Mouse (Mus musculus): ENCODE results near the gene Kif11.

Kif11 gene

DNA sequence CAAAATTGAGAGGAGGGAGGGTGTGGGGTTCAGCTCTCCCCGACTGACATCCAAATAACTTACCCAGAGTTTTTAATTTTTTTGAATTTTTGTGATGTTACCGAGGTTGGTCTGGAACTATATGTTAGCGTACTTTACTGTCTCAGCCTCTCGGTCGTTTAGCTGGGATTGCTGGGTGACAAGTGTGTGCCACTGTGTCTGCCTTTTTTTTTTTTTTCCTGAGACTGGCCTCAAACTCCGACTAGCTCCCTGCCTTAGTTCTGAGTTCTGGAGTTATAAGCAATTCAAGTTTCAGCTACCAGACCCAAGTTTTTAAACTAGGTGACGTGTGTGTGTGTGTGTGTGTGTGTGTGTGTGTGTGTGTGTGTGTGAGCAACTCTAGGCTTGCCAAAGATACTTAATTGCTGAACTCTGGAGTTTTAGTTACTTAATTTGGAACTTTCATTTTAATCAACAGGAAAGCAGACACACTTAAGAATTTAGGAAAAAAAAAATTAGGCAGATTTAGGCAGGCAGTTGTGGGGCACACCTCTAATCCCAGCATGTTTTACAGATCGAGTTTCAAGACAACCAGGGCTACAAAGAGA, 1.3 kb downstream of the Kif11 start:
- no peak for DNase-seq (ENCODE audit: low read depth, low spot score)

DNA sequence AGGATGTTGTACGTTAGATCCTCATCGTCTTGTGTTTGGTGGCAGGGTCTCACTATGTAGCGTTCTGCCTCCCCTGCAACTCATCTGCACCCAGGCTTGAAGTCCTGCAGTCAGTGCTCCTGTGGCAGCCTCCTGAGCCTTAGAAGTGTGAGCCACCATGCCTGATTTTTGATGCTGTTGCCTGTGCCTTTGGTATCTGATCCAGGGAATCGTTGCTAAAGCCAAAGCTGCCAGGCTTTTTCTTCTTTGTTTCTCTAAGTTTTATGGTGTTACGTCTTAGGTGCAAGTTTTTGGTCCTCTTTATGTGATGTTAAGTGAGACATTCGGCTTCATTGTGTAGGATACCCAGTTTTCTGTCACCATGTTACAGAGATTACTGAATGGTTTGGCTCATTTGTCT, 2.6 kb downstream of the Kif11 start:
- DNase-seq (ENCODE audit: low read depth, low spot score) = no peak

DNA sequence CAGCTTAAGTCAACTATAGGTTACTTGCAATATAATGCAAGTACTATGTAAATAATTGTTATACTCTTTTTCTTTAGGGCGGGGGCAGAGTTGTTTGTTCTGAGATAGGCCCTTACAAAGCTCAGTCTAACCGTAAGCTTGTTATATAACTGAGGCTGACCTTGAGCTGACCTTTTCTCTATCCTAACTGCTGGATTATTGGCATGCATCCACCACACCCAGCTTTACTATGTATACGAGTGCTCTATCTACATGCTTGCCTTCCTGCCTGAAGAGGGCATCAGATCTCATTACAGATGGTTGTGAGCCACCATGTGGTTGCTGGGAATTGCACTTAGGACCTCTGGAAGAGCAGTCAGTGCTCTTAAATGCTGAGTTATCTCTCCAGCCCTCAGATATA, 9.9 kb downstream of the Kif11 start:
- peak; percentile 78 for DNase-seq (ENCODE audit: low read depth, low spot score)

GRCm38 (mm10) chr19:37391869-37392268, 15.7 kb downstream of the Kif11 start:
- no peak for DNase-seq (ENCODE audit: low read depth, low spot score)

DNA sequence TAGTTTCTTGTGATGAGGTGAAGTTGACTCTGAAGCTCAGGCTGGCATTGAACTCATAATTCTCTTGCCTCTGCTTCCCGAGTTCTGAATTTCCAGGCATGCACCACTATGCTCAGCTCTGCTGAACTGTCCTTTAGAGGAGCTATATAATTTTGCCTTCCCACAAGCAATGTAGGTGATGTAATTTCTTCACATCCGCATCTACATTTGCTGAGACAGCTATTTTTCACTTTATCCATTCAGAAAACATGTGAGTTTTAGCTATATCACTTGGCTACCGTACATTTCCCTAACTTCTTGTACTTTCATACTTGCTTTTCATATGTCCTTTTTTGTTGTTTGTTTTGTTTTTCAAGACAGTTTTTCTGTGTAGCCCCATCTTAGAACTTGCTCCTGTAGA, 20.1 kb downstream of the Kif11 start:
- DNase-seq (ENCODE audit: low read depth, low spot score) = no peak

DNA sequence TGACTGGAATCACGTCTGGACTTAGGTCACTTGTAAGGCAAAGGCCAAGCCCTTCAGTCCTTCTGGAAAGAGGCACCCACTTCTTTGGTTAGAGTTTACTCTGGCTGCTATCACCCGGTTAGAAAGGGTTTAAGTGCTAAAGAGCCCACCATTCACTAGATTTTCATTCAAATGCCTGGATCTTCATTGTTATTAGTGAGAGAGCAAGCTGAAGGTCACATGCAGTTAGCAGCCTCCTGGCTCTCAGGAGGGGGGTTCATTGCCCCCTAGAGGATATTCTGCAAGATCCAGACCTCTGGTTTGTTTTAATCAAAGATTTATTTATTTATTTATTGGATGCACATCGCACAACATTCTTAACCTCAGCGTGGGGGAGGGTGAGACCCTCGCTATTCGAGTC, 24.7 kb downstream of the Kif11 start:
- DNase-seq (ENCODE audit: low read depth, low spot score) = peak; percentile 85

DNA sequence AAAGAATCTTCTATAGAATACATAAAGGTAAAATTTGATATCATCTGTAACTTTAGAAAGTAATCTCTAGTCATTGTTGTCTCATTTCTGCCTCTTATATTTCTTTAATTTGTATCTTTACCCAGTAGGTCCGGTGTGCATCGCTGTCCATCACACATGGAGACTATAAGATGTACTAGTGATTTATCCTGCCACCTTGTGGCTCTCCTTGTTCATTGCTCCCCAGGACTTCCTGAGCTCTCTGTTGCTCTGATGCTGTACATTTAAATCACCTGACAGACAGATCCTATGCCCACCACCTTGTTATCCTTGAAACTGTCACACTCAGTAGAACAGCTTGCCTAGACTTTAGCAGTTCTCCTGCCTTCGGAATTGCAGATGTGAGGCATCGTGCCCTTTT, 42.1 kb downstream of the Kif11 start:
- DNase-seq (ENCODE audit: low read depth, low spot score) = peak; percentile 68

DNA sequence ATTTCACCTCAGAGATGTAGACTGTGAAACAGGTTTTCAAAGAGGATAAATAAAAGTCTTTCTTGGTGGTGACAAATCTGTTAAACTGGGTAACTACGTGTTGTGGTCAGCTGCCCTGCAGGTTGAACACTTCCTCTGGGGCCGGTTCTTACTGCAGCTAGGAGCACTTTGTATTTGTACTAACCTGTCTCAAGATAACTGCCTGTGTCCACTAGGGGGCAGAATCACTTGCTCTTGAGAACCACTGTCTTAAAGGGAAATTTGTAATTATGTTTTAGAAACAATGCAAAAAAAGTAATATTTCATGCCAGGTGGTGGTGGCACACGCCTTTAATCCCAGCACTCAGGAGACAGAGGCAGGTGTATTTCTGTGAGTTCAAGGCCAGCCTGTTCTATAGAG, 43.4 kb downstream of the Kif11 start:
- peak; percentile 85 for DNase-seq (ENCODE audit: low read depth, low spot score)

- DNase-seq (ENCODE audit: low read depth, low spot score) = no peak
Observed at GRCm38 (mm10) chr19:37428589-37428988, 52.4 kb downstream of the Kif11 start.

GRCm38 (mm10) chr19:37431139-37431756, 55.0 kb downstream of the Kif11 start:
- DNase-seq (ENCODE audit: low read depth, low spot score) = no peak

DNA sequence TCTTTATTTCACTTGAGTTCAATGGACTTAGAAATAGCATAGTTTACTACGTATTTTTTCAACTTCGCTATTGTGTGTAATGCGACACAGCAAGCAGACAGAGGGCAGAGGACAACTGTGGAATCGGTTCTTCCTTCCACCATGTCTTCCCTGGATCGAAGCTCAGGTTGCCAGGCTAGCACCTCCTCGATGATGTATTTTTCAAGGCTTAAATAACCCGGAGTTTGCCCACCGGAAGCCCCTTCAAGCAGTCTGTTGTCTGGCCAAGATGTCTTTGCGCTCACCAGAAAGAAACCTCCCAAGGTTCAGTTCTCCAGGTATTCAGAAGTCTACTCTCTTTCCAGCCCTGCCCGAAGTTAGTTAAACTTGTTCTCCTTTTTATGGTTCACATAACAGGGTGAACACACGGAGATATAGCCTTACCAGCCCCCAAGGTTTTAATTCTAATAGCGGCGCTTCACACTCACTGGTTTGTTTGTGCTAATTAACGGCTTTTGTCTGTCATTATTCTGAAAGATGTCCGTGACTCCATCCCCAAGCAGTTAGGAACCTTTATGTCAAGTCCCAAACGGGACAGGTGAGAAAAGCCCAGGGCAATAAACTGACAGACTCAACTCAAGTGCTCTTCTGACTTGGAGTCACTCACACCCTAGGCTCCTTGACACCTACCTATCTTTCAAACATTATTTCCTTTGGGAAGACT, 56.8 kb downstream of the Kif11 start:
- no peak for DNase-seq (ENCODE audit: low read depth, low spot score)

- peak; percentile 62 for DNase-seq (ENCODE audit: low read depth, low spot score)
Observed at GRCm38 (mm10) chr19:37433895-37434262, 57.7 kb downstream of the Kif11 start.

DNA sequence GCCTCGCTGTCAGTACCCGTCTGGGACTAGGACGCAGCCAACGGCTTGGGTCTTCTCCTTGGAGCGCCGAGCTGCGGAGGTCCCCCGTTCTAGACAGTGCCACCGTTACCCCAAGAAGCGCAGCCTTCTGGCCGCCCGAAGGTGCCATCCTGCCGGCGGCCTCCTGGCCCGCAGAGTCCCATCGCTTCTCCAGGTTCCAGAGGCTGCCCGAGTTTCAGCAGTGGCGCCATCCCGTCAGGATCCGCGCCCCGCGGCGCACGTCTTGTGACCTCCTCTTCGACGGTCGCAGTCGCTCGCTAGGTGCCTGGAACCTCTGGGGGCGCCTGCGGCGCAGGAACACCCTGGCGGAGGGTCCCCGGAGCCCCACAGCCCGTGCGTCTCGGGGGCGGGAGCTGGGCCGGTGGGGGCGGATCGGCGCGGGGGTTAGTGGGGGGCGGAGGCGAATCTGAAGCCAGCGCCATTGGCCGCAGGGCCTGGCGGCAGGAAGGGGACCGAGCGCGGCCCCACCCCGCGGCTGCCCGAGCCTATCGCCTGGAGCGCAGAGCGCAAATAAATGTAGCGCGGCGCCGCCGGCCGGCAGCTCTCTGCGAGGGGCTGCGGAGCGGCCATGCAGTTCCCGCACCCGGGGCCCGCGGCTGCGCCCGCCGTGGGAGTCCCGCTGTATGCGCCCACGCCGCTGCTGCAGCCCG, 58.2 kb downstream of the Kif11 start, which contains the start of gene Hhex:
Hhex (plus strand) TSS at position 548 of the 689 bp plus-strand sequence.
- peak; percentile 85 for DNase-seq (ENCODE audit: low read depth, low spot score)

DNA sequence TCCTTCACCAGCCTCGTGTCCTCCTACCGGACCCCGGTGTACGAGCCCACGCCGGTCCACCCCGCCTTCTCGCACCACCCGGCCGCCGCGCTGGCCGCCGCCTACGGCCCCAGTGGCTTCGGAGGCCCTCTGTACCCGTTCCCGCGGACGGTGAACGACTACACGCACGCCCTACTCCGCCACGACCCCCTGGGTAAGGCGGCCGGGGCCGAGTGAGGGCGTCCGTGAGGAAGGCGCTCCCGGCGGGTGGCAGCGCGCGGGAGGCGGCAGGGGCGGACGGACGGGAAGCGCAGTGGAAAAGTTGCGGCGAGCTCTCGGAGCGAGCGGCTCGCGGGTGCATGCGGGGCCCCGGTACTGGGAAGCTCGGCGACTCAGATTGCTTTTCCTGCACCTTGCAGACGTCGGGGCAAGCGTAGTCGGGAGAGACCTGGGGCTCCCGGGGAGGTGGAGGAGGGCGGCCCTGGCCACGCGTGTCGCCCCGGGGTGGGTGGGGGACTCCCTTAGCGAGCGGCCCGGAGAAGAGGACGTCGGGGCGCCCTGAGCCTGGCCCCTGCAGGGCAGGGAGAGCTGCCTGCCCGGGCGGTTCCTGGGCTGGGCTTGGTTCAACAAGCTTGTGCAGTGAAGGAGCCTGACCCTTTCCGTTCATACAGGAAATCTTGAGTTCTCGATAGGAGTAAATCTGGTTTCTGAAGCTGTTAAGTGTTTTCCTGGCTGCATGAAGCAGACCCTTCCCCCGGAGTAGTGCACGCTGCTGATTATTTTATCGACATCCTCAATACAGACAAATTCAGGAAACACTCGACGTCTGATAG, 59.0 kb downstream of the Kif11 start:
- peak; percentile 54 for DNase-seq (ENCODE audit: low read depth, low spot score)

DNA sequence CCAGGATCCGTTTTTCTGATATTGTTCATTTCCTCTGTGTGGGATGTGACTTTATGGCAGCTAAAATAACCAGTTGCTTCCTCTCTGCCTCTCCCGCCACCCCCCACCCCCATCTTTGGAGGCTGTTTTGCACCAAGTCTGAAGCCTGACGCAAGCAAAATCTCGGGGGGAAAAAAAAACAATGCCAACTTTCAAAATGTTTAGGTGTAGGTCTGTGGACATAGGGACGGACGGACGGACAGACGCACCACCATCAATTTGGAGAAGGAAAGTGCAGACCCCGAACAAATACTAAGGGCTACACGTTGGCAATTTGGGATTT, 59.6 kb downstream of the Kif11 start:
- DNase-seq (ENCODE audit: low read depth, low spot score) = no peak

- DNase-seq (ENCODE audit: low read depth, low spot score) = peak; percentile 47
Observed at GRCm38 (mm10) chr19:37436514-37437288, 60.5 kb downstream of the Kif11 start.

- DNase-seq (ENCODE audit: low read depth, low spot score) = no peak
Observed at GRCm38 (mm10) chr19:37437289-37437606, 61.0 kb downstream of the Kif11 start.

DNA sequence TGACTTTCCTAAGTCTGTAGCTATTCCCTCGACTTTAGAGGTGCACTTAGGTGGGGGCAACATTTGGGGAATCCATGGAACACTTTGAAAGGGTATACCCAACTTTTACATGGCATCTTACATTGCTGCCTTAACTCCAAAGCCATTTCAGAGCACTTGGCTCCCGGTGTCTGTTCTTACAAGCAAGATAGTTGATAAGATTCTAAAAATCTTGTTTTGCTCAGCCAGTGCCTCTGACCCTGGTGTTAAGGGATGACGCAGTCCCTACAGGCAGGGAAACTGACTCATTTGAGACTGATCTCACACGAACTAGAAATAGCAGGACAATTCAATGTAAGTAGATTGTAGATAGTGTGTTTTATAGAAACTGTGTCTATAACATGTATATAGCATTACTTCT, 64.0 kb downstream of the Kif11 start:
- no peak for DNase-seq (ENCODE audit: low read depth, low spot score)

DNA sequence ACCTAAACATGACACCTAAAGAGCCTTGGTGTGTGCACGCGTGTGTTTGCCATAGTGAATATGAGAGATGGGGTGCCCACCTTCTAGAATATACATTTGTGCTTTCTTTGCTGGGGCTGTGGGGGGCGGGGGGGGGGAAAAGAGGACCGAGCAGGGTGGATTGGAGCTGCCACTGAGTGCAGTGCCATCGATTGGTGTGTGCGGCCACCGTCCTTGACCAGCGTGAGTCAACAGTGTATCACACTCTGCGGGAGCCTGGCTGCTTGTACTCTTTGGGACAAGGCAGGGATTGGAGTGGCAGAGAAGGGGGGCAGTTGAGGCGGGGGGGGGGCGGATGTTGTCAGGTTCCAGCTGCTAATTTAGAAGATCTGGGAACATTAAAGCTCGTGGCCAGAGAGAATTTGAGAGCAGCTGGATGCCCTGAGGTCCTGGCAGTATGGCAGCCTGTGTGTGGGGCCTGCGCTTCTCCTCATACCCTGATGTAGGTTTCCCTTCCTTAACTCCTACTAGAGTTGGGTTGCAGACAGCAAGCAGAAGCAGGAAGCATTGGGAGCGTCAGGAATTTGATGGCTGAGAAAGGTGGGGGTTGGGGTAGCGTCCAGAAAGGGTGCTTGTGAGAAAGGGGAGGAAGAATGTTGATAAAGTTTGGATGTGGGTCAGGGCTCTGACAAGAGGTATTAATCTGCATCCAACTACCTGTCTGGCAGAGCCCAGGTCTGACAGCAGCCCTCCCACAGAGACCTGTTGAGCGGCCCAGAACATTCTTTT, 64.7 kb downstream of the Kif11 start:
- DNase-seq (ENCODE audit: low read depth, low spot score) = no peak

DNA sequence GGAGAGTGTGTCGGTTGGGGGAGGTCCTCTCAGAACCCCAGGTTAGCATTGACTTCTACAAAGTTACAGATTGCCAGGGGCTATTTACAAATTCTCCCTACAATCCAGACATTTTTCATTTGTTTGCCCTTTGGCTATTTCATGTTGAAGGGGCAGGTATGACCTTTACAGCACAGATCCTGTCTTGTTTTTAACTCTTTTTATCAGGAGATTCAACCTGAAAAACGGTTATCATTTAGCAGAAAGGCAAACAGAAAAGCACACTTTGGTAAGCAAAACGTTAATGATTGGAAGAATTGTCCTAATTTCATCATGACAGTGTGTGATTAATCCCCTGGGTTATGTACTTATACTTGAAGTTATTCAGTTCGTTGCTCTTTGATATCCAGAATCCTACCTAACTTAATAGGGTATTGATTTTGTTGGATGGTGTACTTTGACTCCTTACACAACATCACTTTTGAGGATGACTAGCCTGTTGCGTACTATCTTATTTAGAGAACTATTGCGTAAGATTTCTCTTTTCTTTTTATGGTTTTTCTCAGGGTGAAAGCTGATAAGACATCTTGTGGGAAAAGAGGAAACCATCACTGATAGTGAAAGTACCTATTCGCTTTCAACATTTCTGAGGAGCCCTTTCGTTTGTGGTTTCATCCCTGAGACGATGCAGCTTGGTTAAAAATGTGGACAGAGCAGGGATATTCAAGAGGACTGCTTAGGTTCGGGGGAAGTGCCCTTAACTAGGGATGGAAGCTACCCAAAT, 66.5 kb downstream of the Kif11 start:
- no peak for DNase-seq (ENCODE audit: low read depth, low spot score)
